Mouse (Mus musculus) CD4-positive naive resting alpha-beta T cell, adult 57 days (primary cell): ENCODE measurements around the gene Ermp1. TPM values are rescaled to one million over a fixed set of nuclear protein-coding genes. Genes with fewer than 3 reads are reported as not detected.

Experiments
- total RNA-seq: library from RNA; stranded (reverse); gene quantifications from one replicate; pipeline ENCODE4 v1.2.4, GENCODE M21; 2023

Gene Ermp1
- total RNA-seq = 19.7 TPM

GRCm38 (mm10) chr19:29647651-29648549 is at the start of gene Ermp1:
Gene Ermp1 (minus strand): TSS chr19:29648415.

DNA sequence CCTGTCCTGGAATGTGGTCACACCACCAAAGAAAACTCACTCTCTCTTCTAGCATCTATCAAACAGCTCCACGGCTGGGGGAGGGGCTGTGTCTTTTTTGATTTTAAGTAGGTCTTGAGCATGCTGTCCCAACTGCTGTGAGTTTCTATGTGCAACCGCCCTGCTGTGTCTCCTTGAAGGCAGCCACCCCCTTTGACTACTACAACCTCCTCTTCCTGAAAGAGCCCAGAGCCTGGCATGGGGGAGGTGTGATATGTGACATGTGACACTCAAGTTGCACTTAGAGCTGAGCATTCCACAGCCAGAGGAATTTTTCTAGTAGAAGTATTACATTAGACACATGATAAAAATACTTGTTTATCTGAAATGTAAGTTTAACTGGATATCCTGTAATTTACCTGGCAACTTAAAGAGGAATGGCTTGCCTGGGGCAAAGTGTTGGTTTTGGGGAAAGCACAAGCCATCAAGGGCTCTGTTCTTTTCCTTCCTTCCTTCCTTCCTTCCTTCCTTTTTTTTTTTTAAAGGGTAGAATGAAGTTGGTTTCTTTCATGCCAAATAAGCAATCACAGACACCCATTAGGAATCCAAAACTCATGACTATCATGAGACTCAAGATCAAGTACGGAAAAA is 49.1 kb upstream of the Ermp1 start, which contains the start of gene Mlana:
Gene Mlana, plus strand, starts transcription at position 580 of the 630 bp plus-strand sequence.

Other genes starting within 250 kb of the Ermp1 start
- 1.4 TPM for gene Pdcd1lg2, start 237.5 kb downstream of the Ermp1 start, total RNA-seq
- gene Ric1, start 126.1 kb downstream of the Ermp1 start, total RNA-seq = 29.3 TPM
- not detected for gene Mlana, start 49.4 kb upstream of the Ermp1 start, total RNA-seq
- gene 9930021J03Rik, start 157.6 kb upstream of the Ermp1 start, total RNA-seq = 28.5 TPM
- 22.8 TPM for gene Ranbp6, start 164.6 kb upstream of the Ermp1 start, total RNA-seq